Comparison of ENCODE assay signal across 10 mouse cellular contexts in genomic region chr15:93283349-93283748, GRCm38 (mm10). TPM values are rescaled to one million over a fixed set of nuclear protein-coding genes. Genes with fewer than 3 reads are reported as not detected.
A peak's percentile ranks its signal among the peaks of the same experiment; 100 is the strongest.
DNase-seq lines count a peak whose midpoint lies in the region; ATAC-seq and TF ChIP-seq lines count a peak whose summit lies in the region.
"Had no signal": no experiment of that assay in that cellular context is flagged by ENCODE, and none has a peak within 500 bp of the region (broad histone marks: within the 10 kb centered on the region; RNA-seq: fewer than 3 reads in every experiment).

No protein-coding gene starts in this region.

- H3K4me3 ChIP-seq in kidney, adult 2 months (ENCODE audit: insufficient read depth, low read depth, low read length) = no peak overlapping the region
- no peak overlapping the region for H3K4me3 ChIP-seq in MEL (ENCODE audit: control insufficient read depth in 1 of 2, insufficient read depth in 1 of 2, low read depth in 2 of 2, low read length in 2 of 2)
- H3K4me3 ChIP-seq in liver, adult 2 months (ENCODE audit: insufficient read depth, low read depth, low read length) = no peak overlapping the region
- H3K4me3 ChIP-seq in hindbrain, embryonic 13.5 days = no peak overlapping the region
- H3K4me3 ChIP-seq: megakaryocyte, embryonic 14.5 days; stomach, embryonic 15.5 days had no signal

- WGBS in kidney, adult 2 months = 78% methylated on average over 11 of the region's 11 CpGs
- 86% methylated on average over 11 of the region's 11 CpGs for WGBS in liver, adult 2 months
- WGBS in hindbrain, embryonic 13.5 days = 65% methylated on average over 11 of the region's 11 CpGs

- intact Hi-C loops in gastrocnemius, postnatal 14 days (cut with DNase I; ENCODE audit: low total_unique reads) = no loop called here

- no peaks in the 10 kb centered on the region for H3K9me3 ChIP-seq in MEL (replicated peaks; ENCODE audit: insufficient read depth, low read length)
- H3K9me3 ChIP-seq in hindbrain, embryonic 13.5 days = no peaks in the 10 kb centered on the region
- H3K9me3 ChIP-seq: megakaryocyte, embryonic 14.5 days; stomach, embryonic 15.5 days had no signal

- ATAC-seq in hindbrain, embryonic 13.5 days (ENCODE audit: low FRiP score) = no peak

- no peak for DNase-seq in kidney, adult 2 months
- DNase-seq in kidney, postnatal 14 days = no peak
- DNase-seq in CD4-positive helper T cell, adult 2 months (ENCODE audit: low read depth, low spot score) = peak; percentile 19
- DNase-seq in MEL (ENCODE audit: low read depth, low spot score) = peak; percentile 44
- DNase-seq in liver, adult 2 months (ENCODE audit: extremely low read depth, low read depth, low spot score) = no peak
- DNase-seq in gastrocnemius, adult 18-20 months (ENCODE audit: low spot score) = no peak
- DNase-seq in gastrocnemius, postnatal 14 days = no peak

- H3K27ac ChIP-seq in kidney, adult 2 months (ENCODE audit: insufficient read depth, low read depth, low read length) = no peak overlapping the region
- H3K27ac ChIP-seq in MEL (ENCODE audit: control insufficient read depth, low read depth, low read length) = no peak overlapping the region
- no peak overlapping the region for H3K27ac ChIP-seq in liver, adult 2 months (replicated peaks; ENCODE audit: insufficient read depth, low read depth, low read length)
- no peak overlapping the region for H3K27ac ChIP-seq in hindbrain, embryonic 13.5 days
- H3K27ac ChIP-seq: stomach, embryonic 15.5 days had no signal

- no peaks in the 10 kb centered on the region for H3K4me1 ChIP-seq in kidney, adult 2 months (ENCODE audit: control insufficient read depth, insufficient read depth, low read length)
- H3K4me1 ChIP-seq in MEL (ENCODE audit: control insufficient read depth in 1 of 2, insufficient read depth in 2 of 2, low read length in 2 of 2) = peaks cover 0 to 11% of the 10 kb centered on the region in 2 experiments; a peak in 2 of 4 replicates
- no peaks in the 10 kb centered on the region for H3K4me1 ChIP-seq in liver, adult 2 months (ENCODE audit: control insufficient read depth, insufficient read depth, low read length)
- H3K4me1 ChIP-seq in hindbrain, embryonic 13.5 days (replicated peaks) = no peaks in the 10 kb centered on the region
- H3K4me1 ChIP-seq: stomach, embryonic 15.5 days had no signal

- H3K9ac ChIP-seq in MEL (ENCODE audit: control insufficient read depth, low read depth, low read length, poor library complexity, severe bottlenecking) = no peak overlapping the region
- H3K9ac ChIP-seq in liver, adult 2 months (ENCODE audit: low read depth, low read length) = no peak overlapping the region
- H3K9ac ChIP-seq in hindbrain, embryonic 13.5 days = no peak overlapping the region
- H3K9ac ChIP-seq: stomach, embryonic 15.5 days had no signal

- no peak overlapping the region for H3K4me2 ChIP-seq in hindbrain, embryonic 13.5 days
- H3K4me2 ChIP-seq: stomach, embryonic 15.5 days had no signal

- no peaks in the 10 kb centered on the region for H3K79me2 ChIP-seq in MEL (ENCODE audit: control insufficient read depth, insufficient read depth, low read length, poor library complexity)
- H3K79me2 ChIP-seq in liver, adult 2 months (ENCODE audit: control insufficient read depth, insufficient read depth, low read length) = no peaks in the 10 kb centered on the region

- TF ChIP-seq POLR2A in kidney, adult 2 months (IDR thresholded peaks at IDR 0.05; ENCODE audit: low read depth, low read length) = no peak
- no peak for TF ChIP-seq POLR2A in MEL (IDR thresholded peaks at IDR 0.05; ENCODE audit: control insufficient read depth in 1 of 2, insufficient read depth in 1 of 2, low read depth in 1 of 2, low read length in 2 of 2, poor library complexity in 1 of 2)
- TF ChIP-seq POLR2A in liver, adult 2 months (IDR thresholded peaks at IDR 0.05; ENCODE audit: extremely low read depth, insufficient read depth, low read length) = no peak

- H3K36me3 ChIP-seq in kidney, adult 2 months (ENCODE audit: control insufficient read depth, insufficient read depth, low read length) = no peaks in the 10 kb centered on the region
- H3K36me3 ChIP-seq in MEL (ENCODE audit: control insufficient read depth in 1 of 2, insufficient read depth in 2 of 2, low read length in 2 of 2) = peaks cover 3 to 6% of the 10 kb centered on the region in 2 experiments; a peak in 3 of 4 replicates
- H3K36me3 ChIP-seq in liver, adult 2 months (ENCODE audit: control insufficient read depth, insufficient read depth, low read length) = peaks cover 16% of the 10 kb centered on the region
- peaks cover 34% of the 10 kb centered on the region for H3K36me3 ChIP-seq in hindbrain, embryonic 13.5 days

- TF ChIP-seq RAD21 in MEL (IDR thresholded peaks at IDR 0.05; ENCODE audit: low read depth, low read length) = peak; percentile 22

- TF ChIP-seq CTCF in kidney, adult 2 months (conservative IDR thresholded peaks at IDR 0.05; ENCODE audit: insufficient read depth, insufficient read length, low read depth, low read length) = peak; percentile 49
- peak; percentile 31 to 52 (median 43); a peak in 5 of 6 replicates for TF ChIP-seq CTCF in MEL (IDR thresholded peaks at IDR 0.05 in 2 of 3, conservative IDR thresholded peaks at IDR 0.05 in 1 of 3; ENCODE audit: control insufficient read depth in 1 of 3, insufficient read depth in 1 of 3, low read depth in 2 of 3, low read length in 3 of 3, poor library complexity in 1 of 3, severe bottlenecking in 1 of 3)
- TF ChIP-seq CTCF in liver, adult 2 months (IDR thresholded peaks at IDR 0.05; ENCODE audit: low read depth, low read length) = peak; percentile 17; the same call in 1 of the 2 replicates

- TF ChIP-seq EP300 in MEL (IDR thresholded peaks at IDR 0.05; ENCODE audit: low read depth in 1 of 2, low read length in 2 of 2) = no peak

- no peaks in the 10 kb centered on the region for H3K27me3 ChIP-seq in kidney, adult 2 months (replicated peaks; ENCODE audit: control insufficient read depth, insufficient read depth, low read length)
- H3K27me3 ChIP-seq in MEL (ENCODE audit: control insufficient read depth in 1 of 2, insufficient read depth in 2 of 2, low read length in 2 of 2) = no peaks in the 10 kb centered on the region
- no peaks in the 10 kb centered on the region for H3K27me3 ChIP-seq in liver, adult 2 months (ENCODE audit: control insufficient read depth, insufficient read depth, low read length)
- no peaks in the 10 kb centered on the region for H3K27me3 ChIP-seq in hindbrain, embryonic 13.5 days
- H3K27me3 ChIP-seq: megakaryocyte, embryonic 14.5 days; stomach, embryonic 15.5 days had no signal

TF ChIP-seq in MEL, 35 proteins besides CTCF, POLR2A, EP300 and RAD21:
- TF ChIP-seq MEF2A (IDR thresholded peaks at IDR 0.05; ENCODE audit: extremely low read depth, insufficient replicate concordance, low read depth, low read length, poor library complexity, severe bottlenecking) = no peak
- TF ChIP-seq SMC3 (IDR thresholded peaks at IDR 0.05; ENCODE audit: low read depth, low read length) = peak; percentile 32; the same call in 1 of the 2 replicates
- TF ChIP-seq ELF1 (IDR thresholded peaks at IDR 0.05; ENCODE audit: low read depth, low read length) = no peak
- TF ChIP-seq UBTF (IDR thresholded peaks at IDR 0.05; ENCODE audit: borderline replicate concordance, insufficient read depth, low read depth, low read length) = no peak

RNA-seq across cellular contexts. Expression of gene Gxylt1, which starts 8.4 kb away (rescaled TPM):
- 2.5 and 4.1 TPM in 2 replicates for polyA plus RNA-seq in kidney, adult 2 months (2012; rRNA removed)
- 5.3 and 6.0 TPM in 2 replicates for total RNA-seq in MEL (2012; rRNA removed)
- polyA plus RNA-seq in MEL (2012; ENCODE audit: insufficient read depth in 1 of 2, insufficient read length in 2 of 2, low read depth in 1 of 2, low replicate concordance in 2 of 2, missing spikeins in 1 of 2) = 10 to 100 TPM in 1 of 2 experiments, 1 to 10 TPM in 1; 9.9 to 48.9 TPM
- total RNA-seq in liver, adult 2 months (2014; rRNA removed) = 5.7 and 6.1 TPM in 2 replicates
- 1.4 and 1.5 TPM in 2 replicates for polyA plus RNA-seq in liver, adult 2 months (2012; rRNA removed)
- 1 to 10 TPM; 5.9 to 7.2 TPM for total RNA-seq in gastrocnemius, adult 18-20 months (2021)
- 1 to 10 TPM; 5.9 to 6.8 TPM for total RNA-seq in gastrocnemius, postnatal 14 days (2021)
- polyA plus RNA-seq in hindbrain, embryonic 13.5 days (2015; fragmentation: Nextera tagmentation; extraction: Ambion mirVana) = 7.8 and 8.7 TPM in 2 replicates

RNA-seq across cellular contexts. Expression of gene Yaf2, which starts 53.4 kb away (rescaled TPM):
- 22.7 and 23.8 TPM in 2 replicates for polyA plus RNA-seq in kidney, adult 2 months (2012; rRNA removed)
- total RNA-seq in MEL (2012; rRNA removed) = 37.7 and 39.7 TPM in 2 replicates
- 10 to 100 TPM in 1 of 2 experiments, not detected in 1; 50.7 TPM for polyA plus RNA-seq in MEL (2012; ENCODE audit: insufficient read depth in 1 of 2, insufficient read length in 2 of 2, low read depth in 1 of 2, low replicate concordance in 2 of 2, missing spikeins in 1 of 2)
- 14.8 and 16.6 TPM in 2 replicates for total RNA-seq in liver, adult 2 months (2014; rRNA removed)
- polyA plus RNA-seq in liver, adult 2 months (2012; rRNA removed) = 14.2 and 15.6 TPM in 2 replicates
- 10 to 100 TPM; 21.0 to 24.2 TPM for total RNA-seq in gastrocnemius, adult 18-20 months (2021)
- 10 to 100 TPM; 10.9 to 14.1 TPM for total RNA-seq in gastrocnemius, postnatal 14 days (2021)
- polyA plus RNA-seq in hindbrain, embryonic 13.5 days (2015; fragmentation: Nextera tagmentation; extraction: Ambion mirVana) = 109 and 110 TPM in 2 replicates

Comparison
In these comparisons a context has a peak if more than half of its experiments do, and no peak if none do; other contexts are left out.
1. DNase-seq: peak in CD4-positive helper T cell, adult 2 months (single experiment) and MEL (single experiment); none in kidney, adult 2 months (single experiment), kidney, postnatal 14 days (single experiment), liver, adult 2 months (single experiment), gastrocnemius, adult 18-20 months (single experiment) and gastrocnemius, postnatal 14 days (single experiment).
2. Peak in every context shown above with its lines, with median percentiles within 50 percentile points of each other: CTCF ChIP-seq.